Mouse (Mus musculus) lung, embryonic 16.5 days (tissue): ENCODE data around the gene Tbc1d22a. TPM values are rescaled to one million over a fixed set of nuclear protein-coding genes. Genes with fewer than 3 reads are reported as not detected.

Experiments
- ATAC-seq: fragments of 200-750 bp; cut with Nextera tagmentation; 2 replicates; pipeline ENCODE4 v1.8.0; 2017; ENCODE audit warnings: low read depth, mild to moderate bottlenecking, moderate library complexity
- H3K27ac ChIP-seq: fragments of 300-500 bp; sonication (generic); 2 replicates; pipeline ENCODE4 v1.5.1; 2014; ENCODE audit warnings: mild to moderate bottlenecking, control low read depth, low read length
- H3K27me3 ChIP-seq: fragments of 300-500 bp; sonication (generic); 2 replicates; pipeline ENCODE4 v1.6.1; 2014; ENCODE audit warnings: low read depth, low read length, mixed read lengths; ENCODE audit not compliant: control insufficient read depth, insufficient read depth
- H3K36me3 ChIP-seq: fragments of 300-500 bp; sonication (generic); 2 replicates; pipeline ENCODE4 v1.6.1; 2014; ENCODE audit warnings: low read length; ENCODE audit not compliant: control insufficient read depth, insufficient read depth
- H3K4me1 ChIP-seq: fragments of 300-500 bp; sonication (generic); replicated peaks from 2 replicates; pipeline ENCODE4 v1.6.1; 2014; ENCODE audit warnings: low read length, mixed read lengths; ENCODE audit not compliant: control insufficient read depth, insufficient read depth
- H3K4me2 ChIP-seq: fragments of 300-500 bp; sonication (generic); 2 replicates; pipeline ENCODE4 v1.6.1; 2014; ENCODE audit warnings: low read depth, low read length, control low read depth
- H3K4me3 ChIP-seq: fragments of 300-500 bp; sonication (generic); 2 replicates; pipeline ENCODE4 v1.5.1; 2014; ENCODE audit warnings: mild to moderate bottlenecking, low read length, control low read depth
- H3K9ac ChIP-seq: fragments of 300-500 bp; sonication (generic); 2 replicates; pipeline ENCODE4 v1.6.1; 2014; ENCODE audit warnings: low read length, control low read depth
- H3K9me3 ChIP-seq: fragments of 300-500 bp; sonication (generic); 2 replicates; pipeline ENCODE4 v1.6.1; 2016; ENCODE audit warnings: low read length; ENCODE audit not compliant: control insufficient read depth
- WGBS: fragments of 180-500 bp; shearing (Covaris S2); extraction: QIAGEN DNeasy Blood & Tissue Kit; methylation state at CpG from one replicate; pipeline ENCODE4 v1.1.7; 2014; 5-methylcytosine and 5-hydroxymethylcytosine counted together
- polyA plus RNA-seq: library from polyadenylated mRNA; unstranded; fragments of >200 nt; fragmentation: Nextera tagmentation; extraction: Ambion mirVana; gene quantifications from 2 replicates; pipeline ENCODE4 v1.2.1, GENCODE M21; 2015

Tbc1d22a gene
- polyA plus RNA-seq, 1 experiment from 2014 or later = 13.6 TPM

- whole genome bisulfite sequencing = 85% methylated on average over 7 of the region's 7 CpGs
- no peaks in the 10 kb centered on the region for H3K27me3 ChIP-seq
- ATAC-seq = 0 out of 2 replicates have a peak, but pooled peaks have one; percentile 36
- no peak overlapping the region for H3K27ac ChIP-seq
- H3K4me1 ChIP-seq = peaks cover 6% of the 10 kb centered on the region; the same call in 1 of the 2 replicates
- H3K9me3 ChIP-seq = no peaks in the 10 kb centered on the region
- no peak overlapping the region for H3K4me3 ChIP-seq
- H3K4me2 ChIP-seq = no peak overlapping the region
- no peaks in the 10 kb centered on the region for H3K36me3 ChIP-seq
- H3K9ac ChIP-seq = no peak overlapping the region
Observed at GRCm38 (mm10) chr15:86224972-86225551, 10.8 kb downstream of the Tbc1d22a start.

GRCm38 (mm10) chr15:86226221-86226620 is 12.0 kb downstream of the Tbc1d22a start:
- Histone ChIP-seq H3K4me2 (no peak overlapping the region), H3K9me3 (no peaks in the 10 kb centered on the region), H3K27me3 (no peaks in the 10 kb centered on the region), H3K9ac (no peak overlapping the region), H3K4me1 (no peaks in the 10 kb centered on the region), H3K4me3 (no peak overlapping the region), H3K27ac (no peak overlapping the region), H3K36me3 (no peaks in the 10 kb centered on the region)
- whole genome bisulfite sequencing = 84% methylated on average over 5 of the region's 5 CpGs
- ATAC-seq = no peak

- Histone ChIP-seq H3K4me3 (no peak overlapping the region), H3K27ac (no peak overlapping the region), H3K4me1 (no peaks in the 10 kb centered on the region), H3K9ac (no peak overlapping the region), H3K9me3 (no peaks in the 10 kb centered on the region), H3K27me3 (no peaks in the 10 kb centered on the region), H3K36me3 (no peaks in the 10 kb centered on the region), H3K4me2 (no peak overlapping the region)
- 80% methylated on average over 2 of the region's 2 CpGs for WGBS
- no peak for ATAC-seq
Observed at GRCm38 (mm10) chr15:86226968-86227367, 12.7 kb downstream of the Tbc1d22a start.

- Histone ChIP-seq H3K27me3 (no peaks in the 10 kb centered on the region), H3K4me2 (no peak overlapping the region), H3K27ac (no peak overlapping the region), H3K9me3 (no peaks in the 10 kb centered on the region), H3K4me3 (no peak overlapping the region), H3K4me1 (no peaks in the 10 kb centered on the region), H3K36me3 (no peaks in the 10 kb centered on the region), H3K9ac (no peak overlapping the region)
- 44% methylated on average over 3 of the region's 3 CpGs for WGBS
- ATAC-seq = 0 out of 2 replicates have a peak, but pooled peaks have one; percentile 67
Observed at GRCm38 (mm10) chr15:86228186-86228585, 13.9 kb downstream of the Tbc1d22a start.

- no peaks in the 10 kb centered on the region for H3K36me3 ChIP-seq
- WGBS = 71% methylated on average over 8 of the region's 8 CpGs
- H3K27me3 ChIP-seq = no peaks in the 10 kb centered on the region
- no peak overlapping the region for H3K27ac ChIP-seq
- no peak overlapping the region for H3K9ac ChIP-seq
- H3K9me3 ChIP-seq = no peaks in the 10 kb centered on the region
- H3K4me1 ChIP-seq = no peaks in the 10 kb centered on the region
- no peak overlapping the region for H3K4me2 ChIP-seq
- ATAC-seq = no peak; the same call in 1 of the 2 replicates
- no peak overlapping the region for H3K4me3 ChIP-seq
Observed at GRCm38 (mm10) chr15:86229088-86229487, 14.8 kb downstream of the Tbc1d22a start.

GRCm38 (mm10) chr15:86229623-86230022 is 15.4 kb downstream of the Tbc1d22a start:
- H3K9ac ChIP-seq = no peak overlapping the region
- no peaks in the 10 kb centered on the region for H3K27me3 ChIP-seq
- no peak overlapping the region for H3K27ac ChIP-seq
- H3K4me3 ChIP-seq = no peak overlapping the region
- no peaks in the 10 kb centered on the region for H3K36me3 ChIP-seq
- 65% methylated on average over 11 of the region's 11 CpGs for WGBS
- ATAC-seq = no peak
- no peak overlapping the region for H3K4me2 ChIP-seq
- no peaks in the 10 kb centered on the region for H3K4me1 ChIP-seq
- H3K9me3 ChIP-seq = no peaks in the 10 kb centered on the region

- H3K4me1 ChIP-seq = no peaks in the 10 kb centered on the region
- no peak overlapping the region for H3K9ac ChIP-seq
- 65% methylated on average over 1 of the region's 1 CpGs for WGBS
- ATAC-seq = no peak
- H3K27ac ChIP-seq = no peak overlapping the region
- no peak overlapping the region for H3K4me3 ChIP-seq
- H3K36me3 ChIP-seq = 0 out of 2 replicates have a peak, but pooled peaks cover 3% of the 10 kb centered on the region
- H3K9me3 ChIP-seq = no peaks in the 10 kb centered on the region
- no peaks in the 10 kb centered on the region for H3K27me3 ChIP-seq
- no peak overlapping the region for H3K4me2 ChIP-seq
Observed at GRCm38 (mm10) chr15:86231170-86231569, 16.9 kb downstream of the Tbc1d22a start.

- Histone ChIP-seq H3K27me3 (no peaks in the 10 kb centered on the region), H3K27ac (no peak overlapping the region), H3K9me3 (no peaks in the 10 kb centered on the region), H3K36me3 (0 out of 2 replicates have a peak, but pooled peaks cover 3% of the 10 kb centered on the region), H3K4me2 (no peak overlapping the region), H3K4me1 (no peaks in the 10 kb centered on the region), H3K4me3 (no peak overlapping the region), H3K9ac (no peak overlapping the region)
- no peak for ATAC-seq
- 35% methylated on average over 7 of the region's 7 CpGs for WGBS
Observed at GRCm38 (mm10) chr15:86231831-86232512, 17.7 kb downstream of the Tbc1d22a start.

- 84% methylated on average over 5 of the region's 5 CpGs for WGBS
- no peaks in the 10 kb centered on the region for H3K9me3 ChIP-seq
- no peaks in the 10 kb centered on the region for H3K27me3 ChIP-seq
- H3K4me2 ChIP-seq = no peak overlapping the region
- H3K4me1 ChIP-seq = no peaks in the 10 kb centered on the region
- H3K36me3 ChIP-seq = peaks cover 6% of the 10 kb centered on the region; the same call in 1 of the 2 replicates
- no peak overlapping the region for H3K27ac ChIP-seq
- ATAC-seq = no peak
- H3K9ac ChIP-seq = no peak overlapping the region
- H3K4me3 ChIP-seq = no peak overlapping the region
Observed at GRCm38 (mm10) chr15:86234001-86234400, 19.7 kb downstream of the Tbc1d22a start.
